Mouse (Mus musculus) liver, embryonic 16.5 days (tissue): ENCODE measurements around the gene Ethe1. TPM values are rescaled to one million over a fixed set of nuclear protein-coding genes. Genes with fewer than 3 reads are reported as not detected.

ENCODE experiments used
- ATAC-seq: fragments of 200-750 bp; cut with Nextera tagmentation; 2 replicates; pipeline ENCODE4 v1.8.0; 2017; ENCODE audit warnings: low read depth, mild to moderate bottlenecking, moderate number of reproducible peaks, moderate library complexity
- H3K27ac ChIP-seq: fragments of 300-500 bp; sonication (generic); 2 replicates; pipeline ENCODE4 v1.5.1; 2014; ENCODE audit warnings: mild to moderate bottlenecking, low read length
- H3K27me3 ChIP-seq: fragments of 300-500 bp; sonication (generic); 2 replicates; pipeline ENCODE4 v1.6.1; 2014; ENCODE audit warnings: low read depth, low read length, mixed read lengths; ENCODE audit not compliant: control insufficient read depth, insufficient read depth
- H3K36me3 ChIP-seq: fragments of 300-500 bp; sonication (generic); 2 replicates; pipeline ENCODE4 v1.6.1; 2014; ENCODE audit warnings: mild to moderate bottlenecking; ENCODE audit not compliant: control insufficient read depth, insufficient read depth
- H3K4me1 ChIP-seq: fragments of 300-500 bp; sonication (generic); 2 replicates; pipeline ENCODE4 v1.6.1; 2014; ENCODE audit warnings: low read depth, low read length, mixed read lengths; ENCODE audit not compliant: control insufficient read depth
- H3K4me2 ChIP-seq: fragments of 300-500 bp; sonication (generic); 2 replicates; pipeline ENCODE4 v1.6.1; 2014; ENCODE audit warnings: low read depth, low read length, mixed read lengths
- H3K4me3 ChIP-seq: fragments of 300-500 bp; sonication (generic); 2 replicates; pipeline ENCODE4 v1.5.1; 2014; ENCODE audit warnings: low read depth, mild to moderate bottlenecking, low read length
- H3K9ac ChIP-seq: fragments of 300-500 bp; sonication (generic); 2 replicates; pipeline ENCODE4 v1.6.1; 2014; ENCODE audit warnings: low read depth, low read length
- H3K9me3 ChIP-seq: fragments of 300-500 bp; sonication (generic); replicated peaks from 2 replicates; pipeline ENCODE4 v1.6.1; 2016; ENCODE audit warnings: low read length; ENCODE audit not compliant: control insufficient read depth
- WGBS: fragments of 180-500 bp; shearing (Covaris S2); extraction: QIAGEN DNeasy Blood & Tissue Kit; methylation state at CpG from one replicate; pipeline ENCODE4 v1.1.7; 2014; ENCODE audit not compliant: insufficient replicate concordance; 5-methylcytosine and 5-hydroxymethylcytosine counted together
- polyA plus RNA-seq: library from polyadenylated mRNA; unstranded; fragments of >200 nt; fragmentation: Nextera tagmentation; extraction: Ambion mirVana; gene quantifications from 2 replicates; pipeline ENCODE4 v1.2.1, GENCODE M21; 2015

Gene Ethe1
- polyA plus RNA-seq, 1 experiment from 2014 or later, result 26.4 TPM

GRCm38 (mm10) chr7:24599211-24600067 is 12.1 kb downstream of the Ethe1 start:
- no peaks in the 10 kb centered on the region for H3K27me3 ChIP-seq
- no peak overlapping the region for H3K27ac ChIP-seq
- no peaks in the 10 kb centered on the region for H3K36me3 ChIP-seq
- no peak overlapping the region for H3K4me2 ChIP-seq
- no peak overlapping the region for H3K4me3 ChIP-seq
- peak; percentile 38; the same call in 1 of the 2 replicates for ATAC-seq
- 56% methylated on average over 15 of the region's 15 CpGs for WGBS
- no peaks in the 10 kb centered on the region for H3K9me3 ChIP-seq
- no peak overlapping the region for H3K9ac ChIP-seq
- H3K4me1 ChIP-seq, result peaks cover 3% of the 10 kb centered on the region; the same call in 1 of the 2 replicates

- peak; percentile 88 for ATAC-seq
- no peak overlapping the region for H3K27ac ChIP-seq
- no peak overlapping the region for H3K9ac ChIP-seq
- no peak overlapping the region for H3K4me3 ChIP-seq
- H3K27me3 ChIP-seq, result no peaks in the 10 kb centered on the region
- H3K4me2 ChIP-seq, result no peak overlapping the region
- peaks cover 2% of the 10 kb centered on the region; the same call in 1 of the 2 replicates for H3K4me1 ChIP-seq
- 3% methylated on average over 13 of the region's 13 CpGs for WGBS
- H3K36me3 ChIP-seq, result no peaks in the 10 kb centered on the region
- H3K9me3 ChIP-seq, result no peaks in the 10 kb centered on the region
Observed at GRCm38 (mm10) chr7:24600941-24601597, 13.7 kb downstream of the Ethe1 start.

DNA sequence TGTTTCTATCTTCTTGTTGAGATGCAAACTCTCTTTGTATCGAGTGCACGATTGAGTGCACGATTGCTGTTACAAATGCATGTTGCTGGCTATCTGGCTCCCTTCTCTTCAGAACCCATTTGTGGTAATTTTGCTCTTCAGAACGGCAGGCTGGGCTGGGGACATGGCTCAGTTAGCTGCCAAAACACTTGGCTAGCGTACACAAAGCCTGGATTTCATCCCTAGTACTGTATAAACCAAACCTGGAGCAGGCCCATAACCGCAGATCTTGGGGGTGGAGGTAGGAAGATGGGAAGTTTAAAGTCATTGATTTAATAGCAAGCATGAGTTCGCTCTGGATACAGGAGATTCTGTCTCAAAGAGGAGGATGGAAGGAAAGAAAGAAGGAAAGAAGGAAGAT is 18.2 kb downstream of the Ethe1 start:
- H3K9me3 ChIP-seq, result no peaks in the 10 kb centered on the region
- H3K4me1 ChIP-seq, result peaks cover 6% of the 10 kb centered on the region
- H3K4me3 ChIP-seq, result no peak overlapping the region
- H3K9ac ChIP-seq, result no peak overlapping the region
- no peak overlapping the region for H3K27ac ChIP-seq
- H3K36me3 ChIP-seq, result no peaks in the 10 kb centered on the region
- no peak overlapping the region for H3K4me2 ChIP-seq
- 72% methylated on average over 7 of the region's 7 CpGs for WGBS
- no peaks in the 10 kb centered on the region for H3K27me3 ChIP-seq
- ATAC-seq, result no peak

- Histone ChIP-seq H3K27me3 (no peaks in the 10 kb centered on the region), H3K4me3 (no peak overlapping the region), H3K9ac (no peak overlapping the region), H3K9me3 (no peaks in the 10 kb centered on the region), H3K27ac (no peak overlapping the region), H3K36me3 (no peaks in the 10 kb centered on the region), H3K4me2 (no peak overlapping the region), H3K4me1 (peaks cover 11% of the 10 kb centered on the region)
- no peak for ATAC-seq
- WGBS, result 66% methylated on average over 7 of the region's 7 CpGs
Observed at GRCm38 (mm10) chr7:24606046-24606445, 18.7 kb downstream of the Ethe1 start.

- no peak overlapping the region for H3K4me3 ChIP-seq
- ATAC-seq, result peak; percentile 81
- peaks cover 11% of the 10 kb centered on the region for H3K27me3 ChIP-seq
- H3K9ac ChIP-seq, result no peak overlapping the region
- peaks cover 22% of the 10 kb centered on the region for H3K4me1 ChIP-seq
- 25% methylated on average over 6 of the region's 6 CpGs for WGBS
- no peaks in the 10 kb centered on the region for H3K36me3 ChIP-seq
- H3K27ac ChIP-seq, result peak overlapping the region; percentile 26; the same call in 1 of the 2 replicates
- H3K4me2 ChIP-seq, result no peak overlapping the region; the same call in 1 of the 2 replicates
- no peaks in the 10 kb centered on the region for H3K9me3 ChIP-seq
Observed at GRCm38 (mm10) chr7:24608017-24608416, 20.7 kb downstream of the Ethe1 start.

DNA sequence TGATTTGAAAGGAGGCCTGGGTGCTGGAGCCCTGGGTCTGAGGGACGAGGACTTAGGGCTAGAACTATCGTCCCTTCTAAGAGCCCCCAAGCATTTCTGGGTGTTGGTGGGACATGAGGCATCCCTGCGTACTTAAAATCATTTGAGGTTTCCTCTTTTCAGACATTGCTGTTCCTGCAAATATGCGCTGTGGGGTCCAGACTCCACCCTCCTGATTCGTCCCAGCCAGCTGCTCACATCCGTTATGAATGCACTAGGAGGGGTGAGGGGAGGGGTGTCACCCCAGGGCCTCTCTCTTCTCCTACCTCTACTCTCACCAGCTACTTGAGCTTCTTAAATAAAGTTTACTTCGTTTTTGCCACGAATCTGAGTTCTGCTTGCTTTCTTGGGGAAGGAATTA is 21.2 kb downstream of the Ethe1 start:
- H3K4me3 ChIP-seq, result no peak overlapping the region
- peak overlapping the region; percentile 26; the same call in 1 of the 2 replicates for H3K27ac ChIP-seq

GRCm38 (mm10) chr7:24610144-24610878 is 23.0 kb downstream of the Ethe1 start, which contains the start of gene Phldb3:
Gene Phldb3, plus strand, starts transcription at chr7:24610763.
- H3K36me3 ChIP-seq, result no peaks in the 10 kb centered on the region
- peak within 1 kb of the TSS; percentile 72 for H3K4me3 ChIP-seq
- peak within 1 kb of the TSS; percentile 86 for H3K4me2 ChIP-seq
- peak within 1 kb of the TSS; percentile 67 for H3K9ac ChIP-seq
- ATAC-seq, result peak; percentile 48
- H3K4me1 ChIP-seq, result peaks cover 22% of the 10 kb centered on the region
- H3K9me3 ChIP-seq, result no peaks in the 10 kb centered on the region
- peak within 1 kb of the TSS; percentile 53 for H3K27ac ChIP-seq
- WGBS, result 3% methylated on average over 26 of the region's 27 CpGs
- peaks cover 11% of the 10 kb centered on the region for H3K27me3 ChIP-seq

More for the DNA sequence above, 21.2 kb downstream of the Ethe1 start:
- Histone ChIP-seq H3K4me1 (peaks cover 22% of the 10 kb centered on the region), H3K36me3 (no peaks in the 10 kb centered on the region), H3K9me3 (no peaks in the 10 kb centered on the region), H3K27me3 (peaks cover 11% of the 10 kb centered on the region), H3K4me2 (no peak overlapping the region; the same call in 1 of the 2 replicates), H3K9ac (no peak overlapping the region)
- no peak for ATAC-seq
- 32% methylated on average over 8 of the region's 8 CpGs for WGBS

- Histone ChIP-seq H3K36me3 (no peaks in the 10 kb centered on the region), H3K9me3 (no peaks in the 10 kb centered on the region), H3K27me3 (peaks cover 11% of the 10 kb centered on the region), H3K4me2 (peak overlapping the region; percentile 86), H3K9ac (peak overlapping the region; percentile 67), H3K27ac (peak overlapping the region; percentile 53), H3K4me1 (peaks cover 22% of the 10 kb centered on the region), H3K4me3 (peak overlapping the region; percentile 72)
- under 1% methylated on average over 36 of the region's 36 CpGs for WGBS
- ATAC-seq, result peak; percentile 72
Observed at GRCm38 (mm10) chr7:24610879-24611494, 23.6 kb downstream of the Ethe1 start.
